Comparison of ENCODE assay signal across 9 mouse cellular contexts in the genomic region with DNA sequence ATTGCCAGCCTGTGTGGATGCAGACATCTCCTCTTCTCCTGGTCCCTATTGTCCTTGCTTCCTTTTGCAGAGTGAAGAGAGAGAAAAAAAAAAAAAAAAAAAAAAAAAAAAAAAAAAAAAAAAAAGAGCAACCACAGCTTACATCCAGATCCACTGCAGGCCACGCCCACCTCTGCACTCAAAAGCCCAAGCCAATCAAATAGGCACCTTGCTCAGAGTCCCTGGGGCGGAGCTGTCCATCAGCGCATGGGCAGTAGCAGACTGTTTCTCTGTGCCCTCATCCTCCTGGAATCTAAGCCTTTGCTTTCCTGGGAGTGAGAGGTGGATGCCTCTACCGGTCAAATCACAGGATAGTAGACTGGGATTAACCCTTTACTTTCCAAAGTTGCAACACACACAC.
A peak's percentile ranks its signal among the peaks of the same experiment; 100 is the strongest.
DNase-seq lines count a peak whose midpoint lies in the region; ATAC-seq and TF ChIP-seq lines count a peak whose summit lies in the region.
"Had no signal": no experiment of that assay in that cellular context is flagged by ENCODE, and none has a peak within 500 bp of the region (broad histone marks: within the 10 kb centered on the region; RNA-seq: fewer than 3 reads in every experiment).

No protein-coding gene starts in this region.

- H3K9me3 ChIP-seq in ES-E14 (ENCODE audit: control insufficient read depth, insufficient read depth, low read depth, low read length) = no peaks in the 10 kb centered on the region
- no peaks in the 10 kb centered on the region for H3K9me3 ChIP-seq in forebrain, embryonic 15.5 days

- WGBS in forebrain, embryonic 15.5 days = 20% methylated on average over 4 of the region's 4 CpGs

- no peak overlapping the region for H3K4me3 ChIP-seq in ES-E14 (ENCODE audit: insufficient read depth in 1 of 2, low read depth in 1 of 2, low read length in 2 of 2, poor library complexity in 1 of 2, severe bottlenecking in 1 of 2)
- H3K4me3 ChIP-seq in forebrain, embryonic 15.5 days = no peak overlapping the region

- no peak for DNase-seq in frontal cortex, postnatal 25 days (ENCODE audit: low spot score in 2 of 2)
- DNase-seq in ES-E14 (ENCODE audit: low read depth, low spot score) = no peak
- peak; percentile 3 for DNase-seq in lung, postnatal 36 days
- DNase-seq in ovary, adult 18-20 months (ENCODE audit: low spot score) = no peak
- no peak for DNase-seq in urinary bladder, postnatal 10 days (ENCODE audit: low spot score)

- H3K27ac ChIP-seq in ES-E14 (ENCODE audit: insufficient read depth, low read depth, low read length, poor library complexity, severe bottlenecking) = no peak overlapping the region
- no peak overlapping the region for H3K27ac ChIP-seq in forebrain, embryonic 15.5 days (replicated peaks)
- H3K27ac ChIP-seq: macrophage had no signal

- H3K27me3 ChIP-seq in forebrain, embryonic 15.5 days = no peaks in the 10 kb centered on the region

- no peak overlapping the region for H3K9ac ChIP-seq in ES-E14 (ENCODE audit: insufficient read depth, low read depth, low read length, poor library complexity, severe bottlenecking)
- no peak overlapping the region for H3K9ac ChIP-seq in forebrain, embryonic 15.5 days (replicated peaks)

- H3K4me1 ChIP-seq in ES-E14 (ENCODE audit: control insufficient read depth in 2 of 2, insufficient read depth in 2 of 2, low read length in 2 of 2, poor library complexity in 1 of 2) = no peaks in the 10 kb centered on the region
- peaks cover 14% of the 10 kb centered on the region for H3K4me1 ChIP-seq in forebrain, embryonic 15.5 days

- H3K36me3 ChIP-seq in ES-E14 (ENCODE audit: control insufficient read depth, insufficient read depth, low read length, poor library complexity, severe bottlenecking) = no peaks in the 10 kb centered on the region
- H3K36me3 ChIP-seq in forebrain, embryonic 15.5 days = no peaks in the 10 kb centered on the region

- peak; percentile 38; the same call in 1 of the 2 replicates for ATAC-seq in frontal cortex, adult (ENCODE audit: low TSS enrichment)
- 0 out of 2 replicates have a peak, but pooled peaks have one; percentile 27 for ATAC-seq in forebrain, embryonic 15.5 days (replicated peaks)
- ATAC-seq in megakaryocyte, adult 5-6 weeks (ENCODE audit: poor library complexity, severe bottlenecking) = no peak

- H3K4me2 ChIP-seq in forebrain, embryonic 15.5 days (replicated peaks) = no peak overlapping the region

- in situ Hi-C loops in ES-E14 (cut with MboI; ENCODE audit: low sequenced_read_pairs in 2 of 2, unreplicated experiment in 2 of 2) = no loop called here

TF ChIP-seq in ES-E14, 5 proteins besides CTCF, POLR2A, EP300 and RAD21:
- TF ChIP-seq MAFK (IDR thresholded peaks at IDR 0.05; ENCODE audit: insufficient read depth, low read depth, low read length) = no peak
- TF ChIP-seq ZNF384 (IDR thresholded peaks at IDR 0.05; ENCODE audit: low read depth, low read length) = 0 out of 2 replicates have a peak, but pooled peaks have one; percentile 7
